Comparison of ENCODE assay signal across 16 mouse cellular contexts in genomic region chr6:37857196-37857874, GRCm38 (mm10).
"Had no signal": no experiment of that assay in that cellular context is flagged by ENCODE, and none has a peak within 500 bp of the region (broad histone marks: within the 10 kb centered on the region; RNA-seq: fewer than 3 reads in every experiment).

No protein-coding gene starts in this region.

- H3K36me3 ChIP-seq: limb, embryonic 15.5 days; liver, embryonic 13.5 days; lung, embryonic 15.5 days; neural tube, embryonic 13.5 days had no signal

- ATAC-seq: liver, postnatal 0 days; midbrain, embryonic 16.5 days had no signal

- H3K9me3 ChIP-seq: limb, embryonic 15.5 days; liver, embryonic 13.5 days; lung, embryonic 15.5 days; neural tube, embryonic 13.5 days had no signal

- DNase-seq: liver, embryonic 13.5 days; liver, postnatal 0 days; lung, postnatal 14 days; retina, postnatal 1 day; right cerebral cortex, postnatal 4 days; spleen, adult 18-20 months; thymus, adult 2 months; thymus, postnatal 25 days had no signal

- H3K27ac ChIP-seq: kidney, postnatal 0 days; limb, embryonic 15.5 days; liver, embryonic 13.5 days; lung, embryonic 15.5 days; macrophage; neural tube, embryonic 13.5 days had no signal

- H3K4me2 ChIP-seq: limb, embryonic 15.5 days; liver, embryonic 13.5 days; lung, embryonic 15.5 days; midbrain, embryonic 11.5 days; neural tube, embryonic 13.5 days had no signal

- H3K9ac ChIP-seq: limb, embryonic 15.5 days; liver, embryonic 13.5 days; liver, postnatal 0 days; lung, embryonic 15.5 days; neural tube, embryonic 13.5 days had no signal

- H3K27me3 ChIP-seq: limb, embryonic 15.5 days; liver, embryonic 13.5 days; lung, embryonic 15.5 days; megakaryocyte, embryonic 14.5 days; neural tube, embryonic 13.5 days had no signal

- H3K4me3 ChIP-seq: limb, embryonic 15.5 days; liver, embryonic 13.5 days; lung, embryonic 15.5 days; megakaryocyte, embryonic 14.5 days; neural tube, embryonic 13.5 days had no signal

- H3K4me1 ChIP-seq: limb, embryonic 15.5 days; lung, embryonic 15.5 days; neural tube, embryonic 13.5 days had no signal
